Mouse (Mus musculus): ENCODE results near the gene Def8. TPM values are rescaled to one million over a fixed set of nuclear protein-coding genes. Genes with fewer than 3 reads are reported as not detected.
A peak's percentile ranks its signal among the peaks of the same experiment; 100 is the strongest.

Gene Def8
- polyA plus RNA-seq (2016; fragmentation: Nextera tagmentation; extraction: Ambion mirVana) = 45.9 and 49.9 TPM in 2 replicates

DNA sequence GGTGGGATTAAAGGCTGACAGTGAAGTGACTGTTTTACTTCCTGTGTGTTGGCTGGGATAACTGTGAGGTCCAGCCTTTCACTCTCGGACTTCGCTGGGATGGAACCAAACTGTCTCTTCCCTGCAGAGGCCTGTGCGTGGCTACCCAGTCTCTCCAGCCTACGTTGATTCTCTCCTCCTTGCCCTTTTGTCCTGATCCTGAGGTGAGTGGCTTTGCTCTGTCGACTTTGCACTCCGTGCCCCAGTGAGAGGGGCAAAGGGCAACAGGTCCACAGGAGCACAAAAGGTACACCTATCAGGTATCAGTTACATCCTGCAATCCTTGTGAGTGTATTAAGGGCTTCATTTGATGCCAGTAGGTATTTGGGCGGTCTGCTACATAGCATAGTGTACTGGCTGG lies at the start of gene Def8:
Def8 (plus strand) TSS at position 87 of the 400 bp plus-strand sequence.
- no peak for DNase-seq (ENCODE audit: extremely low spot score, low spot score)
- Histone ChIP-seq H3K9me3 (peaks cover 22% of the 10 kb centered on the region), H3K27me3 (ENCODE audit: poor library complexity, severe bottlenecking) (0 out of 2 replicates have a peak, but pooled peaks cover 3% of the 10 kb centered on the region), H3K27ac (no peak within 1 kb of the TSS), H3K4me3 (peak within 1 kb of the TSS; percentile 29), H3K36me3 (replicated peaks) (peaks cover 37% of the 10 kb centered on the region), H3K4me1 (peaks cover 8% of the 10 kb centered on the region)
- WGBS = 79% methylated on average over 7 of the region's 7 CpGs

DNA sequence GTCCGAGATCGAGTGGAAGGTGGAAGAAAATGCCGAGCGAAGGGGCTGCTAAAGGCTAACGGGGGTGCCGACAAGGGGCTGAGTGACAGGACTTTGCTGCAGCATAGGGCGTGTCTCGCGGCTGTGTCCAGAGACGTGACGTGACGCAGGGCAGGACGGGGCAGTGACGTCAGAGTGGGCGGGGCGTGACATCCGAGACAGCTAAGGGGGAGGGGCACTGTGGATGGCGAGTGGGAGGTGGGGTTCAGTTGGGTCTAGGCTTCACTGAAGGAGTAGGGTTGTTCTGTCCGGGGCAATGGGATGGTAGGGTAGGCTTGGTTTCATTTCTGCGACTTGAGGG lies 49.1 kb upstream of the Def8 start:
- under 1% methylated on average over 20 of the region's 20 CpGs for WGBS

DNA sequence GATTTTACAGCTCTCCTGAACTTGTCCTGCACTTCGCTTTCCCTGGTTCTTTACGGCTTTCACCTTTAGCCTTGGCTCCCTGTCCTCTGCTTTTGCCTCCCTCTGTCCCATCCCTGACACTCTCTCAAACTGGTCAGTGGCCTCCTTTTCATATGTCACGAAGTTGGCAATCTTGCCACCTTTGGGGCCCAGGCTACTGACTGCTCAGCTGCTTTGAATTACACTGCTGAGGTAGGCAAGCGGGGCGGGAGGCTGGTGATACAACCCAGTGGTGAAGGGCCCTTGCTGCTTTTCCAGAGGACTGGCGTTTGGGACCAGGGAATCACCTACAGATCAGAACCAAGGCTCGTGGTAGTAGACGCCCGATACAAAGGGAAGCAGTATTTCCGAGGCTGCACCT lies 47.6 kb upstream of the Def8 start:
- DNase-seq (ENCODE audit: extremely low spot score, low spot score) = no peak
- H3K27me3 ChIP-seq (ENCODE audit: poor library complexity, severe bottlenecking) = no peaks in the 10 kb centered on the region

More for the DNA sequence above, 49.1 kb upstream of the Def8 start:
- Histone ChIP-seq H3K27ac (peak overlapping the region; percentile 95), H3K4me3 (peak overlapping the region; percentile 65), H3K36me3 (replicated peaks) (peaks cover 23% of the 10 kb centered on the region), H3K4me1 (peaks cover 29% of the 10 kb centered on the region), H3K27me3 (ENCODE audit: poor library complexity, severe bottlenecking) (no peaks in the 10 kb centered on the region), H3K9me3 (no peaks in the 10 kb centered on the region)
- peak; percentile 98 for DNase-seq (ENCODE audit: extremely low spot score, low spot score)

DNA sequence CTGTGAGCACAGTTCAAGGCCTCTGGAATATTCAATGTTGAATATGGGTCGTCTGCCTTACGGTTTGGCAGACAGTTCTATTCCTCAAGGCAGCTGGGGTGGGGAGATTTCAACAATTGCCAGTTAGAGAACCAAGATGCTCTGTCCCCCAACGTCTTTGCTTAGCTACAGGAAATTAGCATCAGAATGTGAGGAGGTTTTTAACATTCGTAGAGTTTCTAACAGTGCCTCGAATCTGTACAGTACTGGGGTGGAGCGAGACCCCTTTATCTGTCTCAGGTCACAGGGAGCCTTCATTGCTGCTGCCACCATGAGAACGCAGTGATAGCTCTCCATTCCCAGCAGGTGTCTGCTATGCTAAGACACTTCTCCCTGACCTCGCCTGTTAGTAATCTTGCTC lies 47.2 kb upstream of the Def8 start:
- DNase-seq (ENCODE audit: extremely low spot score, low spot score) = no peak
- Histone ChIP-seq H3K9me3 (no peaks in the 10 kb centered on the region), H3K36me3 (replicated peaks) (peaks cover 35% of the 10 kb centered on the region), H3K27ac (no peak overlapping the region), H3K27me3 (ENCODE audit: poor library complexity, severe bottlenecking) (no peaks in the 10 kb centered on the region), H3K4me3 (no peak overlapping the region), H3K4me1 (peaks cover 29% of the 10 kb centered on the region)
- WGBS = 81% methylated on average over 8 of the region's 8 CpGs

More for the DNA sequence above, 47.6 kb upstream of the Def8 start:
- no peak overlapping the region for H3K27ac ChIP-seq
- no peak overlapping the region; the same call in 1 of the 2 replicates for H3K4me3 ChIP-seq
- no peaks in the 10 kb centered on the region for H3K9me3 ChIP-seq
- WGBS = 93% methylated on average over 10 of the region's 10 CpGs
- peaks cover 29% of the 10 kb centered on the region for H3K4me1 ChIP-seq
- peaks cover 31% of the 10 kb centered on the region for H3K36me3 ChIP-seq (replicated peaks)

DNA sequence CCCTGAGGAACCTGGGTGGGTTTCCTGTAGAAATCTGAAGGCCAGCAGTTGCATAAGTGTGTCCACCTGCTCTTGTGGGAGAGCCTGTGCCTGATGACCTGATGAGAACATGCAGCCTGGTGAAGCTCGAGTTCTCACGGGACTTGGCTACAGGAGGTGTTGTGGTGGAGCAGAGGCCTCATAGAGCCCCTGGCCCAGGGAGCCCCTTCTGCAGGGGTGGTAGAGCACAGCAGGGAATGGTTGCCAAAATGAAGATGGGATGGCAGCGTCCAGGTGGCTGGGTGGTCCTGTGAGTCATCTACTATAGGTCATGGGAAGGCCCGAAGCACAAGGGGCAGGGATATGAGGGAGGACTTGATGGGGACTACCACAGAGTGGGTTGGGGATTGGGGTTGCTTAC lies 41.6 kb upstream of the Def8 start:
- no peaks in the 10 kb centered on the region for H3K4me1 ChIP-seq
- H3K4me3 ChIP-seq = no peak overlapping the region
- no peaks in the 10 kb centered on the region for H3K9me3 ChIP-seq
- H3K27me3 ChIP-seq (ENCODE audit: poor library complexity, severe bottlenecking) = no peaks in the 10 kb centered on the region
- H3K36me3 ChIP-seq (replicated peaks) = peaks cover 82% of the 10 kb centered on the region
- 92% methylated on average over 4 of the region's 4 CpGs for WGBS
- no peak overlapping the region for H3K27ac ChIP-seq
- no peak for DNase-seq (ENCODE audit: extremely low spot score, low spot score)

DNA sequence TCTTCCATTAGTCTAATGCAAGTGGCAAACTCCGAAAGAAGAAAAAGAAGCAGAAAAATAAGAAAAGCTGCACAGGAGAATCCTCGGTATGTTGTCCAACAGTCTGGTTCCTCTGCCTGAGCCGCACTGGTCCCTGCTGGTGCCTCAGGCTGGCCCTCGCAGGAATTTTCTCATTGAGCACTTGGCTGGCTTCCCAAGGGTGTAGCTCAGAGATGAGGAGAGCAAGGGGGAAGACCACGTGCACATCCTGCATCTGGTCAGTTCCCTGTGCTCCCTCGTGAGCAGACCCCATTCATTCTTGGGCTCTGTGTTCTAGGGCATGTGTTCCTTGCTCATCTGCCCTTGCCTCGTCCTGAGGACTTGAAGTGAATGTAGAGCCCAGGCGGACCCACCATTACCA lies 40.8 kb upstream of the Def8 start:
- H3K4me1 ChIP-seq = no peaks in the 10 kb centered on the region
- no peak overlapping the region for H3K4me3 ChIP-seq
- DNase-seq (ENCODE audit: extremely low spot score, low spot score) = no peak
- no peaks in the 10 kb centered on the region for H3K27me3 ChIP-seq (ENCODE audit: poor library complexity, severe bottlenecking)
- no peaks in the 10 kb centered on the region for H3K9me3 ChIP-seq
- H3K27ac ChIP-seq = no peak overlapping the region
- peaks cover 83% of the 10 kb centered on the region for H3K36me3 ChIP-seq (replicated peaks)
- 90% methylated on average over 8 of the region's 8 CpGs for WGBS

DNA sequence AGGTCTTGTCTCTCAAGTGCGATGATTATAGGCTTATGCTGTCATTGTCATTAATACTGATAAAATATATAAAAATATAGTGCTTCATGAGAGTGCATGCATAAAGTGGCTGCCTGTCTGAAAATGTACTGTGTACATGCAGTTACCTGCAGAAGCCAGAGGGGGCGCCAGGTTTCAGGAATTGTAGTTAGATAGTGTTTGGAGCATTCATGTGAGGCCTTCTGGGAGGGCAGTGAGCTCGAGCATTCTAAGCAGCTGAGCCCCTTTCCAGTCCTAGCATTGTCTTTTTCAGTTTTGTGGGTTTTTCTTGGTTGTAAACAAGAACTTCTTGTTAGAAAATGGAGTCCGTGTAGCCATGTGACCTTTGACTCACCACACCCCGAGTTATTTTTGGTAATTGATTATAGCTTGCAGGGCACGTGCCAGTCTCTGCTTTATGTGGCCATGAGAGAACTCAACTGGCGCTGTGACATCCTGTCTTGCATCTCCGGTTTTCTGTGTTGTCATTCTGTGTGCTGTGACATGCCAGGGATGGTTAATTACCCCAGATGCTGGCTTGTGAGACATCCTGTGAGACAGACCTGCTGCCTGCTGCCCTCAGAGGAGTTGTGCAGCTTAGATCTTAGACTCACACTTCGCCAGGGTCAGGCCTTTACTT lies 38.3 kb upstream of the Def8 start:
- WGBS = 76% methylated on average over 9 of the region's 9 CpGs
- no peak overlapping the region for H3K4me3 ChIP-seq
- no peaks in the 10 kb centered on the region for H3K27me3 ChIP-seq (ENCODE audit: poor library complexity, severe bottlenecking)
- H3K9me3 ChIP-seq = no peaks in the 10 kb centered on the region
- no peak overlapping the region for H3K27ac ChIP-seq
- peaks cover 98% of the 10 kb centered on the region for H3K36me3 ChIP-seq (replicated peaks)
- H3K4me1 ChIP-seq = no peaks in the 10 kb centered on the region
- peak; percentile 40 for DNase-seq (ENCODE audit: extremely low spot score, low spot score)

DNA sequence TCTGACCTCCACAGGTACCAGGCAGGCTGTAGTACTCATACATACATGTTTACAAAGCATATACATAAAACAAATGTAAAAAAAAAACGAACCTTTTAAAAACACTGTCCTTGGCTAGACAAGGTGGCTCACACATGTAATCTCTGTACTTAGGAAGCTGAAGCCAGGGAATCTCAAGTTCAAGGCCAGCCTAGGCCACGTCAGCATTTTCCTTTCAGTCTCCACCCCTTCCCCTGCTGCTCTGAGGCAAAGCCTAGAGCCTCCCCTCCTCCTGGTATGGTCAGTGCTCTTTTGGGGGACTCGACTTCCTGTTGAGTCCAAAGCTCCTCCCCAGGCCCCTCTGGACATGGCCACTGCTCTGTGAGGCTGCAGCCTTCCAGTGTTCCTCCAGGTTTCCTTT lies 36.3 kb upstream of the Def8 start:
- Histone ChIP-seq H3K27me3 (ENCODE audit: poor library complexity, severe bottlenecking) (no peaks in the 10 kb centered on the region), H3K36me3 (replicated peaks) (peaks cover 100% of the 10 kb centered on the region), H3K4me1 (no peaks in the 10 kb centered on the region), H3K4me3 (no peak overlapping the region), H3K27ac (no peak overlapping the region), H3K9me3 (no peaks in the 10 kb centered on the region)
- DNase-seq (ENCODE audit: extremely low spot score, low spot score) = no peak
- 80% methylated on average over 3 of the region's 3 CpGs for WGBS

DNA sequence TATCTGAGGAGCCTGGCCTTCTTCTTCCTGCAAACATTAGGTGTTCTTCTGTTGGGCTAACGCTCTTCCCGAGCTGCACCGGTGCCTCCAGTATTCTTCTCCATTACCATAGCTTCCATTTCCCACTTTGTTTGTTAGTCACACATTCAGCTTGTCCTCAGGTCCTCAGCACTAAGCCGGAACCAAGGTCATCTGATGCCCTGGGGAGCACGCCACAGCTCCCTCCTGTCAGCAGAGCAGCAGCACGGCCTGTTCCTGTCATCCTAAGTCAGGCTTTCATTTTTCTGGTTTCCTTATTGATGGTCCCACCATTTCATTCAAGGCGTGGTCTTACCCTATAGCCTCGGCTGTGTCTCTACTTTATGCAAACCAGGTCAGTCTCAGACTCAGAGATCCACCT lies 35.5 kb upstream of the Def8 start:
- no peaks in the 10 kb centered on the region for H3K4me1 ChIP-seq
- H3K4me3 ChIP-seq = no peak overlapping the region
- no peak for DNase-seq (ENCODE audit: extremely low spot score, low spot score)
- H3K9me3 ChIP-seq = no peaks in the 10 kb centered on the region
- no peak overlapping the region for H3K27ac ChIP-seq
- no peaks in the 10 kb centered on the region for H3K27me3 ChIP-seq (ENCODE audit: poor library complexity, severe bottlenecking)
- H3K36me3 ChIP-seq (replicated peaks) = peaks cover 100% of the 10 kb centered on the region
- 94% methylated on average over 8 of the region's 8 CpGs for WGBS

DNA sequence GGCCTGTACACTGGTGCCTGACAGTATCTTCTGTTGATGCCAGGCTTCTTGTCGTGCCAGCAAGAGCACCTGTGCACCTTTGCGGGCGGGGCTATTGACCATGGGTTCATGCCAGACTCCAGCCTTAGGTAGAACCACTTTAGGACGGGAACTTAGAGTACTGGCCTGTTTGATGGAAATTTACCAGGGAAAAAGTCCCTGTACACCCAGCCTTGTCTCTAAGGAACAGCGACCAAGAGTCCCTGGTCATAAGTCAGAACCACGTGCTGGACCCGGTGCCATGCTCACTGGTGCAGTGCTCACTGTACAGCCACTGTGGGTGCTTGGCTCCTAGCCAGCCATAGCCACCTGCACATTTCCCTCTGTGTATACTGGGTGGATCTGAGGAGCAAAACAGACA lies 34.3 kb upstream of the Def8 start:
- no peak for DNase-seq (ENCODE audit: extremely low spot score, low spot score)
- Histone ChIP-seq H3K27me3 (ENCODE audit: poor library complexity, severe bottlenecking) (no peaks in the 10 kb centered on the region), H3K9me3 (no peaks in the 10 kb centered on the region), H3K36me3 (replicated peaks) (peaks cover 100% of the 10 kb centered on the region), H3K4me3 (no peak overlapping the region), H3K4me1 (no peaks in the 10 kb centered on the region), H3K27ac (no peak overlapping the region)
- WGBS = 95% methylated on average over 7 of the region's 7 CpGs

DNA sequence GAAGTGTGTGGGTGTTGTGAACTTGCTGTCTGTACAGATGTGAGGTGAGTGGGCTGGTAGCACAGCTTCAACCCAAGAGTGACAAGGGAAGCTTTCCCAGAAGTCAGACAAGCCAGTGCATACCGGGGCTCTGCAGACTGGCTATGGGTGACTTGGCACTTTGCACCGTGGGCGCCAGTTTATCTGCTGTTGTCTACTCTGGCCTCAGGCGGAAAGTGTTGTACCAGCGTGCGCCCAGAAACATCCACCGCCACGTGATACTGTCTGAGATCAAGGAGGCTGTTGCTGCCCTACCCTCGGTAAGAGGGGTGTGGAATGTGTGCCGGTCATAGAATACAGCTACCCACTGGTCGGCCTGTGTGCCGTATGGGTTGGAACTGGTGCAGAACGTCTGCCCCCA lies 25.0 kb upstream of the Def8 start:
- H3K4me3 ChIP-seq = no peak overlapping the region
- H3K4me1 ChIP-seq = no peaks in the 10 kb centered on the region
- no peak for DNase-seq (ENCODE audit: extremely low spot score, low spot score)
- 94% methylated on average over 13 of the region's 13 CpGs for WGBS
- H3K27me3 ChIP-seq (ENCODE audit: poor library complexity, severe bottlenecking) = no peaks in the 10 kb centered on the region
- H3K27ac ChIP-seq = no peak overlapping the region
- peaks cover 100% of the 10 kb centered on the region for H3K36me3 ChIP-seq (replicated peaks)
- no peaks in the 10 kb centered on the region for H3K9me3 ChIP-seq

DNA sequence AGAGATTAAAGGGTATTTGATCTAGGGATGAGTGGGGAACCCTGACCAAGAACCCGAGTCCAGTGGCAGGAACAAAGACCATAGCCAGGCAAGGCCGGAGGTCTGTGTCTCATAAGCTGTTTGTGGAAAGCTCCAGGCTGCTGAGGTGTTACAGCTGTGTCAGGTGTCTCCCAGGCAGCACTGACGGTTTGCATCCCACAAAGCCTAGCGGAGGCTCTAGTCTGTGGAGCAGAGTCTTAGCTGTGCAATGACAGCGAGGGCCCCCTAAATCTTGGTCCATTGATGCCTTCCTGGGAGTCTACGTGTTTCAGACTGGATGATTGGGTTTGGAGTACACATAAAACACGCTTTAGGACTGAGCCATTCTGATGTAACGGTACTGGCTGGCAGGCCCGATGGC lies 21.4 kb upstream of the Def8 start:
- peaks cover 66% of the 10 kb centered on the region for H3K36me3 ChIP-seq (replicated peaks)
- no peaks in the 10 kb centered on the region for H3K9me3 ChIP-seq
- H3K4me3 ChIP-seq = no peak overlapping the region
- 92% methylated on average over 9 of the region's 9 CpGs for WGBS
- H3K27ac ChIP-seq = no peak overlapping the region
- no peak for DNase-seq (ENCODE audit: extremely low spot score, low spot score)
- H3K4me1 ChIP-seq = peaks cover 17% of the 10 kb centered on the region
- H3K27me3 ChIP-seq (ENCODE audit: poor library complexity, severe bottlenecking) = no peaks in the 10 kb centered on the region

DNA sequence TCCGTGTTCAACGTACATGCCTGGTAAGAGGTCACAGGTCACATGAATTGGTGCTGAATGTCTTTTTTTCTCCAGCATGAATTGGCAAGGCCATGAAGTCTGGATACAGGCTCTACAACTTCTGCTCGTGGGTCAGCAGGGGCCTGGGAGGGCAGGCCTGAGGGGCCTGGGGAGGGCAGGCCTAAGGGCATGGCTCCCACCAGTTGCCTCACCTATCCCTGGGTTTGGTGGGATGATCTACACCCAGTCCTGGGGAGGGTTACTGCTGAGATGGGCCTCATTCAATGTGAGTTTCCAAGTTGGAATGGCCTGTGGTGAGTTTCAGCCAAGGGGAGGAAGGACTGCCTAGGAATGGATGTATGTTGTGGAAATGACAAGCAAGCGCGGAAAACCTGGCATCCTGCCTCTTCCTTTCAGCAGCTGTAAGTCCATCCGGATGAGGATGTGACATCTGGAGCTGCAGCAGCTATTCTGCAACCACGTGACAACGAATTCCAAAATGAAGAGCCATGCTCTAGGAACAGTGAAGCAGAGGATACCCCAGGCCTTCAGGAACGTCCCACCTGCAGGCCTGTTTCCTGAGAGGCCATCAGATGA lies 20.5 kb upstream of the Def8 start:
- WGBS = 94% methylated on average over 9 of the region's 9 CpGs
- H3K36me3 ChIP-seq (replicated peaks) = peaks cover 57% of the 10 kb centered on the region
- peaks cover 21% of the 10 kb centered on the region for H3K4me1 ChIP-seq
- no peak for DNase-seq (ENCODE audit: extremely low spot score, low spot score)
- no peak overlapping the region for H3K4me3 ChIP-seq
- no peaks in the 10 kb centered on the region for H3K9me3 ChIP-seq
- H3K27ac ChIP-seq = no peak overlapping the region
- peaks cover 6% of the 10 kb centered on the region for H3K27me3 ChIP-seq (ENCODE audit: poor library complexity, severe bottlenecking)

Data from forebrain, embryonic 10.5 days (tissue).